Mouse (Mus musculus) left cerebral cortex, adult 11 months (tissue): Measurements from ENCODE around the gene Ppp2r2d.

Source experiments
- DNase-seq: peaks from one replicate; pipeline ENCODE4 v3.0.0; 2022; ENCODE audit warnings: low spot score

Ppp2r2d gene

DNA sequence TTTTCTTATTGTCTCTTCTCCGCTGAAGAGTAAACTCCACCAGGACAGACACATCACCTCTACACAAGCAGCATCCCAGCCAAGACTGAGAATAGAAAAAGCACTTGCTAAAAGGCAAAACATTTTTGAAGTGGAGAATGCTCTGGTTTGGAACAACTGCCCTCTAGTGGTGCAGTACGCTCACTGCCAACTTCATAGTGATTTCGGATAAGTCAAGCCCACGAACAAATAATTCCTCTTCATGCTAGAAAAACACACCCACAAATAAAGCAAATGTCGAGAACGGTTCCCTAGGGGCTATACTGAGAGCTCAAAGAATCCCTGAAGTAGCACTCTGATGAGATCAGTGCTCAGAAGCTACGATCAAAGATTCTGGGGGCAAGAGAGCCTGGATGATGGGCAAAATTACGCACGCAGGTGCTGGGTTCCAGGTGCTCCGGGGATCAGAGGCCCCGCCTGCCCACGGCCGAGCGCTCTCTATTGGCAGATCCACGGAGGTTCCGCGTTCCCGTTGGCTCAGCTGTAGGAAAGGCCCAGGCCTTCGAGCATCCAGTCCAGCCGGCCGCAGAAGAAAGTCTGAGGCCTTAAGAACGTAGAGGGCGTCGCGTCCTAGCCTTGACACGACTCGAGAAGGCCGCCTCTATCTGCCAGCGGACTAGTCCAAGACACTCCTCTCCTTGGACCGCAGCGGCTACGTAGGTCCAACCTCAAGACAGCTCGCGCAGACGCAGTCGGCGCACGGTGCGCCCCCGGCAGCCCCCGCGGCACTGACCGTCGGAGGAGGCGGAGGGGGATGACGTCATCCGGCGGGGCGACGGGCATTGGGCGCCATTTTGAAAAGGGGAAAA lies at the start of gene Ppp2r2d, which contains the start of gene Mapk1ip1:
Gene Ppp2r2d, plus strand, starts transcription at position 536 of the 848 bp plus-strand sequence.
Gene Mapk1ip1, minus strand, starts transcription at position 730 of the 848 bp plus-strand sequence.
- peak; percentile 91 for DNase-seq

GRCm38 (mm10) chr7:138803386-138803785 lies 42.5 kb upstream of the Ppp2r2d start:
- no peak for DNase-seq

DNA sequence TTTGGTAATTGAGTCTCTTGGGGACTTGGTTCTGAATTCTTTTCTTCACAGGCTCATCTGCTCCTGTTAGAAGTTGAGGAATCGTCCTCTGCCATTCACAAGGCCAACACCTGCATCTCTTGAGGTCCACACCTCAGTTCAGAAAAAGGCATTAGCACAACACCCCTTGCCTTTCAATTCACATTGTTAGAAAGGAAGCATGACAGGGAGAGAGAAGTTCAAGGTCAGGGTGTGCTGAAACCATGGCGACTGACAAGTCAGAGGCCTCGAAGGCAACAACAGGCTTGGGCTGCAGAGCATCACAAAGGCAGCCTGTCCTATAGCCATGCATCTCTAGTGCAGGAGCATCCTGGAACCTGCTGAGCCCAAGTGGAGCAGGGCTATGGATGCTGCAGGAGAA lies 38.7 kb upstream of the Ppp2r2d start:
- no peak for DNase-seq

DNA sequence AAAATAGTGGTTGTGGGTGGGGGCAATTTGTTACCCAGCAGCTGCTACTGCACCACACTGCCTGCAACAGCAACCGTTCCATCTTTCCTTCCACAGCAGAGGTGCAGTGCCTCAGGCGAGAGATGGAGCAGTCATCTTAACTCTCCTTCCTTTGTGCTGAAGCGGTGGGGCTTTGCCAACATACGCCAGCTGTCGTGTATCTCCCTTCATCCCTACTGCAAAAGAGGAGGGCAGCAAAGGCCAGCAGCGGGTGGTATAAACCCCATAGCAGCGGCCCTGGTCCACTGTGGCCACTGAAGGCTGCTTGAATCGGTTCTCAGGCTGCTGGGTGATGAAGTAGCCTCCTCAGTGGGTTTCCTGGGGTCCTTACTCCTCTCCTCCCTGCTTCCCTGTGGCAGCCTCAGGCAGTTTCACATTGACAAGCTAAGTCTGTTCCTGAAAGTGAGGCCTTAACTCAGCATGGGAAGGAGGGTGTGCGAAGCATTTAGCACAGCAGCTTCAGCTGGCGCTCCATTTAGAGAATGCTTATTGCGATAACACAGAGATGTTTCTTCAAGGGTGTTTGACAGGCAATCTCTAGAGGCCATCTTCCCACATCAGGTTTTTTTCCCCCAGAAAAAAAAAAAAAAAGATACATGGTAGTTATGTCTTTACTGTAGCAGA lies 32.5 kb upstream of the Ppp2r2d start:
- DNase-seq: no peak

DNA sequence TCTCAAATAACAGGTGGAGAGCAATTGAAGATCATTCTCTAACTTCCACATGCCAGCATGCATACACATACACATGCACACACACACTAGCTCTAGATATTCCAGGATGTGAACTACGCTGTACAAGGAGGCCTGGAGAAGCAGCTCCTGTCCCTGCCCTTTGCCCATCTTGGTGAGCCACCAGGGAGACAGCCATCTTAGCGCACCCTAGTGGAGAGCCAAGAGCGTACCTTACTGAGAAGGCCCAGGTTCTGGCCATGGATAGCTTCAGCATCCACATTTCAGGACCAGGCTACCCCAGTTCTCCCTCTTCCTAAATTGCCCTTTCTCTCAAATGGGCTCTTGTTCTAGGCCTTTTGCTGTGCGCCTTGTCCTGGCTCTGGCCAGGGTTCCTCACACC lies 27.6 kb upstream of the Ppp2r2d start:
- DNase-seq: no peak

DNA sequence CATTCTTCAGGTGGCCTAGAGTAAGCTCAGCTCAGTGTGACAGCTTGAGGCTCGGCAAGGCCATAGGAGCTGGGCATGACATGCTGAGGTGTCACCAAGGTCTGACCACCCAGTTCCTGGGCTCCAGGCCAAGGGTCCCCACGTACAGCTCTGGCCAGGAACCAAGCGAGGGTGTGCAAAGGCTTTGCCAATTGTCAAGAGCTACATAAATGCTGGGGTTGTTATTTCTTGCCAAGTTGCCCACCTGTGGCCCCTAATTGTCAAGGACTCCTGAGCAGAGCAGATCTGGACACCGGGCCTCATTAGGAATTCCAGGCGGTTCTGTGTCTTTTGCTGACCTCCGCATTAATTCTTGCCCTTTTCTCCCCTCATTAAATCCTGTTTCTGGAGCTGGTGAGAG lies 21.5 kb upstream of the Ppp2r2d start:
- no peak for DNase-seq

DNA sequence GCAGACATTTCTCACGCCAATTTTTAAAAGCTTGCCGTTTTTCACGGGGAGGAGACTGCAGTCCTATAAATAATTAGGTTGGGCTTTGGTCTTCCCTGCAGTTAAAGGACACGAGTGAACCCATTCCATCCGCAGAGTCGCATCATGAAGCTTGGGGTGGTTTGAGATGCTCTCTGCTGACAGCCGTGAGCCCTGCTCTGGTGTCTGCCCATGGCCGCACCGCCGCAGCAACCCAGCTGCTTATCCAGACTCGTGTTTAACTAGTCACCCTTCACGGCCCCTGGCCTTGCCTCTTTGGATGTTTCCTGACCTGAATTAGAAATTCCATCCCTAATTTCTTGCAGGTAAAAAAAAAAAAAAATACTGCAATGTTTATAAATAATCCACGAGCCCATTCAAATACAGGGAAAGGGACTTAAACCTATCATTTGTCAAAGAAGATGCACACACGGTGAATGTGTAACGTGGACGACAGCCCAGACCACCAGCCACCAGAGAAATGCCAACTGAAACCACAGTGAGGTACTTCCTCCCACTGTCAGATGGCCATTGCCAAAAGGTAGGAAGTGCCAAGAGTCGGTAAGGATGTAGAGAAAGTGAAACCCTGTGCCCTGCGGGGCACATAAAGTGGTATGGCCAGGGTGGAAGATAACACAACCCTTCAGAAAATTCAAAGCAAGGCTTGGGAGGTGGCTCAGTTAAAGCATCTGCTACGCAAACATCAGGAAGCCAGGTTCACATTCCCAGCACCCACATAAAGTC lies 20.7 kb upstream of the Ppp2r2d start:
- DNase-seq: no peak

DNA sequence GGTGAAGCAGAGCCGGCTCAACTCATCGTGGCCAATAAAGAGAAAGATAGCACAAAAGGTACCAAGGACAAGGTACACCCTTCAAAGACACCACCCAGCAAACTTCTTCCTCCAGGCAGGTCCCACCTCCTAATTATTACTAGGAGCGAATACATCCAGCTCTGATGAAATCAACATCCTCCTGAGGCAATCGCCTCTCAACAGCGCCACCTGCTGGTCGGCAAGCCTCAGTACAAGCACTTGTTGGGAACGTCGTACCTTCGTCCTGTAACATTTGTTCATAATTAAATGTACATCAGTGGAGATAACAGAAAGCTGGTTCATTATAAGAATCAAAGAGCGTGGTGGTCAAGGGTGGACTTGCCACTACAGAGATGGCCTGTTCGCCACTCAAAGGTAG lies 18.1 kb upstream of the Ppp2r2d start:
- DNase-seq: no peak

GRCm38 (mm10) chr7:138835028-138835427 lies 10.9 kb upstream of the Ppp2r2d start:
- no peak for DNase-seq

DNA sequence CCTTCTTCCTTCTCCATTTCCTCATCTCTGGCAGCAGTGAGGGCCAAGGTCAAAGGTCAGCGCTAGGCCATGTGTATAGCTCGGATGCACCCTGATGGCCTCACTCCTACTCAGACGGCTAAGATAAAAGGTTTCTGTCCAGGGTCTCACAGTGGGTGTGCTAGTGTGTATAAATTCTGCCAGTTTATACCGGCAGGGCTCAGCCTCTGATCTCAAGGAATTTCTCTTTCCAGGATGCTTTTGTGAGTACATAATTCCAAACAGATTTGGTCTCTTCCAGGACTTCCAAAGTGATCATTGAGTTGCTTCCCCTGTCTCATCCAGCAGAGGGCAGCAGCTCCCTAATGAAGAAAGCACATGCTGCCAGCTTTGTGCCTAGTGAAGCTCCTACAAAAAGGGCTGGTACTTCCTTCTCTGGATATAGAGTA lies 5.3 kb upstream of the Ppp2r2d start:
- peak; percentile 67 for DNase-seq

DNA sequence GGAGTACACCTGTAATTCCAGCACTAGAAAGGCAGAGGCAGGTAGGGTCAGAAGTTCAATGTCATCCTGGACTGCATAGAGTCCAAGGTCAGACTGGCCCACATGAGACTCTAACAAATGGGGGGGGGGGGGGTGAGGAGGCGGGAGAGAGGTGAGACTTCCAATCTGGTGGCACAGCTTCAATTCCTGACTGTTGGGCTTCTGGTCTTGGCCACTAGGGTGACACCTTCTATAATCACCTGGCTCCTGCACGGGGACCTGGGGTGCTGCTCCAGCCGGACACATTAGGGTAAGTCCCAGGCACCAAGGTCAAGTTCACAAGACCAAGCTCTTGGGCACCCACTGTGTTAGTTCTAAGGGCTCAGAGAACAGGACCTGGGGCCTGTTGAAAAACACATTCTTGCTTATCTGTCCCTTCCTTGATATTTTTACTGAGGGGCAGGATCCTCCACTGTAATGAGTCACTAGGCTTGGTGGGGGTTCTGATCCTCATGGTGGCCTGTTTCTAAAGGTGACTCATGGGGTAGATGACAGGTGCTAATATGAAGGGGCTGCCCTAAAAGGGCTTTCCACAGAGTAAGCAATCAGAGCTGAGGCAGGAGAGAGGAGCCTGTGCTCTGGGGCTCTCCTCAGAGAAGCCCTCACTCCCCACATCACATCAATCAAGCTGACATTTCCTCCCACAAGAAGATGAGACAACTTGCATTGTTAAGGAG lies 4.3 kb upstream of the Ppp2r2d start:
- DNase-seq: no peak

DNA sequence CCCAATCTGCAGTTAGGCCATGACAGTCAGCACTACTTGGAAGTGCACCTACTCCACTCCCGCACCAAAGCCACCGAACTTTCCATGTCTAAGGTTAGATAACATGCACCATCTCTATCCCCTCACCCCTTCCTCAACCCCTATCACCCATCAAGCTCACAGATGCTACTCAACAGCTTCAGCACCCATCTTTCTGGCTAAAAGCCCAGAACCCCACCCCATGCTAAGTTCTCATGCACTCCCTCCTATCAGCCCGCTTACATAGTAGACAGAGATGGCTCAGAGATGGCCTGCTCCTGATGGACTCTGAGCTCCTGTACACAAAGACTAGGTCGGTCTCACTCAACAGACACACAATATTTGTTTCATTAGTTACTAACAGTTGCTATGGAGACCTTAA lies 2.5 kb upstream of the Ppp2r2d start:
- no peak for DNase-seq

GRCm38 (mm10) chr7:138845111-138845510 lies 768 bp upstream of the Ppp2r2d start:
- DNase-seq: no peak

DNA sequence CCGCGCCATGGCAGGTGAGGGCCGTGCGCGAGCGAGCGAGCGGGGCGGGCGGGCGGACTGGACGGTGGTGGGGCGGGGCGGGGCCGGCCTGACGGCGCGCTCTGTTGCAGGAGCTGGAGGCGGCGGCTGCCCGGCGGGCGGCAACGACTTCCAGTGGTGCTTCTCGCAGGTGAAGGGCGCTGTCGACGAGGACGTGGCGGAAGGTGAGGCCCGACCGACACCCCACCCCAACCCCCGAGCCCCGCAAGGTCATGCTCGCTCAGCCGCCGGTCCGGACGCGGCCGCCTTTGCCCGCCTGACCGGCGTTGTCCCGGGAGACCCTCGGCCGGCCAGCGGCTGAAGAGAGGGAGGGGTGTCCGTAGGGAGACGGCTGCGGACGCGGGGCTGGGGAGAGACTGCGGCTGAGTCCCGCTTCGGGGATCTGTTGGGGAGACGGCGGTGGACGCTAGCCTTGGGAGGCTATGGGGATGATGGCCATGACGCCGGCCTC lies 668 bp downstream of the Ppp2r2d start:
- DNase-seq: no peak

DNA sequence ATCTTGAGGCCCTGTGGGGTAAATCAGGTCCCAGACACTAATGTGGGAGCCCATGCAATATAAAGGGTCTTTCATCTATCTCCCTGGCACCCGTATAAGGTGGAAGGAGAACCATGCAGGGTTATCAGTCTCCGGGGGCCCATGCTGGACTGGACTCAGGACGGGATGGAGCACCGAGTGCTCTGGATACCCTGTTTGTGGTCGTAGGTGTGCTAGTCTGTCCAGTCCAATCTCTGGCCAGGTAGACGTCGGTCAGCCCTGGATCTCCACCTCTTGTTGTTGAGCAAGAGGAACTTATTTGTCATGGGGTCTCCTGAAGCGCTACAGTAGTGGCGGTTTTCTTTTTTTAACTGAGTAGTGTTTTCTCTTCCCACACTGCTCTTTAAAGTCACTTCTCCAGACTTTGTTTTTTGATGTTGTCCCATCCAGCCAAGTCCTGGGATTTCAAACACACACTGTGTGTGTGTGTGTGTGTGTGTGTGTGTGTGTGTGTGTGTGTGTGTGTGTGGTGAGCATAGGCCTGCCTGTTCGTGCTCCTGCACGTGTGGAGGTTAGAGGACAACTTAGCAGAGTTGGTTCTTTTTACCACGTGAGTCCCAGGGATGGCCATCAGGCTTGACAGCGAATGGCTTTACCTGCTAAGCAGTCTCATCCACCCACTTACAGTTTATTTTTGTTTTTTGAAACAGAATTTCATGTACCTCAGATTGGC lies 1.6 kb downstream of the Ppp2r2d start:
- no peak for DNase-seq

DNA sequence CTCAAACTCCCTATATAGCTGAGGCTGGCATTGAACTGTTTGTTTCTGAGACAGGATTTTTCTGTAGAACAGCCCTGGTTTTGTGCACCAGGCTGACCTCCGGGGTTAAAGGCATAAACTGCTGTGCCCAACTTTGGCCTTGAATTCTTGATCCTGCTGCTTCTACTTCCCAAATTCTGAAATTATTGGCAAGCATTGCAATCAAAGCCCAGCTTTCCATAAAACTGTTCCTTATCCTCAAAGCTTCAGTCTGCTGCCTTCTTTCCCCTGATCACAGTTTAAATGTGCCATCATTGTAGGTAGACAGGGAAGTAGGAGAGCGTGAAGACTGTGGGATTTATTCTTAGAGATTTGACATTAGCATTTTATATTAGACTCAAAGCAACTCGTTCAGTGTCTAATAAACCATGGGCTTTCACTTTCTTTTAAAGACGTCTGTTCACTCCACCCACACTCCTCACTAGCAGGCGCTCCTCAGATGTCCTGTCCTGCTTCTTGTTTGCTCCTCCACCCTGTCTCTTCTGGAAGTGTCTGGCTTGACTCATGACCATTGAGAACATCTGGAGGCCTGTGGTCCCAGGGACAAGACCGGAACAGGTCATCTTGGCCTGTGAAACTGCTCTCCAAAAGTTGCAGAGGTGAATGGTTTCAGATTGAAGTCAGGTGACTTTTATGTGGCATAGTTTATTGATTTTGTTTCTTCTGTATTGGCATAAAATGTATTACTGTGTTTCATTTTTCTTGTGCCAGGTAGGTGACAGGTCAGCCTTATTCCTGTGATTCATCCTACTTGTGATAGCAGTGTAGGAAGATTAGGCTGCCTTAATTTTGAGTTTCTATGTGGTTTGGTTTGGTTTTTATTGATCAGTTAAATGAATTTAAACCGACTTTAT lies 2.4 kb downstream of the Ppp2r2d start:
- no peak for DNase-seq

- DNase-seq: no peak
These were observed 4.2 kb downstream of the Ppp2r2d start for GRCm38 (mm10) chr7:138850083-138850482.

- DNase-seq: no peak
These were observed 7.6 kb downstream of the Ppp2r2d start for GRCm38 (mm10) chr7:138853417-138854031.

GRCm38 (mm10) chr7:138854201-138854600 lies 8.3 kb downstream of the Ppp2r2d start:
- DNase-seq: no peak

GRCm38 (mm10) chr7:138856670-138857069 lies 10.8 kb downstream of the Ppp2r2d start:
- DNase-seq: no peak
